Mouse (Mus musculus) T-helper 2 cell (primary cell): Measurements from ENCODE around the gene Adgrg5.

Experiments
- in situ Hi-C: fragments of 300-600 bp; cut with MboI, MseI; formaldehyde crosslinking; loops from one replicate; pipeline ENCODE4 v1.15.1; 2025; ENCODE audit warnings: high pct_unique_total_duplicates

Gene Adgrg5

DNA sequence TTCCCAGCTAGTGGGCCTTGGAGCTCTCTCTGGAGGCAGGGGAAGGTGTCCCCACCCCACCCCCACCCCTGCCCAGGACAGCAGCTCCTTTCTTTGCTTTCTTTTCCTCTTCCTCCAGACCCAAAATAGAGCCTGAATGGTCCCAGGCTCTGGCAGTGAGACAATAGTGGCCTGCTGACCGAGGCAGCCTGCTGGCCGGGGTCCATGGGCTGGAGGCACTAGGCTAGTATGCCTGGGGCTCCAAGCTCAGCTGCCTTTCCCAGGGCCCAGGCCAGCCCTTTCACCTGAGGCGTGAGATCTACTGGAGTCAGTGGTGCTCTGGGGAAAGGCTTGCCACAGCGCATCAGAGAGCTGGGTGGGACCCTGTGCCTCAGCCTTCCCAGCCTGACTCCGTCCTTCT is 69.0 kb downstream of the Adgrg5 start:
- in situ Hi-C loops, result no loop called here
